Mouse (Mus musculus): Measurements from ENCODE around the gene Ahrr. TPM values are rescaled to one million over a fixed set of nuclear protein-coding genes. Genes with fewer than 3 reads are reported as not detected.

The Ahrr gene
- 2.2 and 3.4 TPM in 2 replicates for polyA plus RNA-seq (2015; fragmentation: Nextera tagmentation; extraction: Ambion mirVana)

- peaks cover 11% of the 10 kb centered on the region for H3K27me3 ChIP-seq
- no peak within 1 kb of the TSS for H3K9ac ChIP-seq
- peaks cover 7% of the 10 kb centered on the region for H3K4me1 ChIP-seq
- H3K36me3 ChIP-seq, result no peaks in the 10 kb centered on the region
- H3K4me3 ChIP-seq (replicated peaks), result peak within 1 kb of the TSS; percentile 34
- H3K27ac ChIP-seq (replicated peaks), result no peak within 1 kb of the TSS
- H3K9me3 ChIP-seq (replicated peaks), result no peaks in the 10 kb centered on the region
- under 1% methylated on average over 27 of the region's 27 CpGs for WGBS
- ATAC-seq (ENCODE audit: insufficient number of reproducible peaks, low FRiP score, low TSS enrichment, low read depth), result peak; percentile 34; the same call in 1 of the 2 replicates
- peak within 1 kb of the TSS; percentile 50 for H3K4me2 ChIP-seq (replicated peaks)
Observed at GRCm38 (mm10) chr13:74292167-74292566, at the start of gene Ahrr. Gene Ahrr, minus strand, starts transcription at chr13:74292331.

DNA sequence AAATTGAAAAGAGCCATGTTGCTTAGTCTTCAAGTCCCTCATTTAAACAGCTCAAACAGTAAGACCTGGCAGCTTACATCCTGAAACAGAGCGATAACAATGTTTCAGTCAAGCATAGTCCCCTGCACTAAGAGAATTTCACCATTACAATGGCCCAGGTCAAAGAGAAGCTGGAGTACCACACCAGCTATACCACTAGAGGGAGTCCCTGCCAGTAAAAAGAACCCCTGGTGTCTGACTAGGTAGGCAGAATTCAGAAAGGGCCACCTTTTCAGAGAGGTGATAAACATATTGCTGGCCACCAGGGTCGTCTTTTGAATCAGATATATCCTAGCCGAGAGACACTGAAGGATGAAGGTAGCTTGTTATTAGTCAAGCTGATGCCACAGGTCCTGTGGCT is 48.9 kb upstream of the Ahrr start:
- 54% methylated on average over 3 of the region's 3 CpGs for WGBS
- Histone ChIP-seq H3K4me1 (no peaks in the 10 kb centered on the region), H3K9me3 (replicated peaks) (no peaks in the 10 kb centered on the region), H3K36me3 (peaks cover 49% of the 10 kb centered on the region), H3K27me3 (no peaks in the 10 kb centered on the region), H3K4me2 (replicated peaks) (no peak overlapping the region), H3K4me3 (replicated peaks) (no peak overlapping the region), H3K27ac (replicated peaks) (no peak overlapping the region), H3K9ac (no peak overlapping the region)
- ATAC-seq (ENCODE audit: insufficient number of reproducible peaks, low FRiP score, low TSS enrichment, low read depth), result no peak

DNA sequence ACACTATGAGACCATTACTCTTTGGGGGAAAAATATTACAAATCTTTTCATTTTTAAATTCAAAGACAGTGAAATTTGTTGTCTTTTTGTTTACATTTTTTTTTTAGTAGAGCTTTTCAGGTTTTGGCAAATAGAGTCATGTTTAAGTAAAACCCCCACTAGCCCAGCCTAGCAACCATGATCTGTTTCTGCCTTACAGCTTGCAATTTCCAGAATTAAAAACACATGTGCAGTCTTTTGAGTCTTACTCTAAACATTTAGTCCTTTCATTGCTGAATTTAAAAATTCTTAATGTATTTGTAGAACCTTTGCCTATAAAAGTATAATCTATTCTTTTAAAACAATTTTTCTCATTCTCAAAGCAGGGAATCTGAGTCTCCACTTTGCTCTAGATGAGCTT is 37.2 kb upstream of the Ahrr start:
- H3K27me3 ChIP-seq, result no peaks in the 10 kb centered on the region
- 0 out of 2 replicates have a peak overlapping the region, but pooled peaks have one; percentile 67 for H3K27ac ChIP-seq (replicated peaks)
- H3K4me2 ChIP-seq (replicated peaks), result no peak overlapping the region
- H3K9ac ChIP-seq, result no peak overlapping the region
- no peaks in the 10 kb centered on the region for H3K9me3 ChIP-seq (replicated peaks)
- ATAC-seq (ENCODE audit: insufficient number of reproducible peaks, low FRiP score, low TSS enrichment, low read depth), result no peak
- peaks cover 72% of the 10 kb centered on the region for H3K36me3 ChIP-seq
- H3K4me1 ChIP-seq, result no peaks in the 10 kb centered on the region
- no peak overlapping the region for H3K4me3 ChIP-seq (replicated peaks)

DNA sequence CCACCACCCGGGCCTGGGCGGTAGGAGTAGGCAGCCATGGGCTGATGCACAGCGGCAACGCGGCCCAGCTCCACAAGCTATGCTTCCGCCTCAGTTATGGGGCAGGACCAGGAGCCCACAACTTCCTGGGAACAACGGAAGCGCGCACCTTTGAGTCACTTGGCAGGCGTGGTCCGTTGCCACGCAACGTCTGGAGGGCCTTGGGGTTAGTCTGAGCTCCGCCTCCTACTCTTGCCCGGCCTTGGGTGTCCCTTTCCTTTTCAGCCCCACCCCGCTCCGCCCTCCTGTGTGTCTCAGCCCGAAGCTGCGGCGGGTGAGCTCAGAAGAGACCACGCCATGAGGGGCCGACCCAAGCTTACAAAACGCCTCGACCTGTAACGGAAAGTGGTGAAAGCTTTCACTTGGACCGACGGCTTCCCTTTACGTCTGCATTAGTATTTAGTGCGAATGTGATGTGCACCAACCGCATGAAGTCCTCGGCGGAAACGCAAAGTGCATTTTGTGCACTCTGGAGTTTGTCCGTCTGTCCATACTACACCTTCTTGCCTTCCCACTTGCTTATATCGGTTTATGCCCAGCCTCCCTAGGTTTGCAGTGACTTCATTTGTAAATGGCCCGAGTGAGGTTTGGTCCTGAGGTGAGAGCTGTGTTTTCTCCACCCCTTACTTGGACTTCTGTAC is 25.2 kb upstream of the Ahrr start, which contains the start of gene Pdcd6:
TSS of gene Pdcd6 (minus strand) at position 411 of the 680 bp plus-strand sequence.
- peak within 1 kb of the TSS; percentile 86 for H3K27ac ChIP-seq (replicated peaks)
- H3K4me1 ChIP-seq, result 0 out of 2 replicates have a peak, but pooled peaks cover 9% of the 10 kb centered on the region
- peak within 1 kb of the TSS; percentile 92 for H3K4me3 ChIP-seq (replicated peaks)
- no peaks in the 10 kb centered on the region for H3K9me3 ChIP-seq (replicated peaks)
- WGBS, result 1% methylated on average over 36 of the region's 36 CpGs
- no peaks in the 10 kb centered on the region for H3K27me3 ChIP-seq
- H3K4me2 ChIP-seq (replicated peaks), result peak within 1 kb of the TSS; percentile 70
- H3K9ac ChIP-seq, result peak within 1 kb of the TSS; percentile 95
- peak; percentile 98 for ATAC-seq (ENCODE audit: insufficient number of reproducible peaks, low FRiP score, low TSS enrichment, low read depth)
- peaks cover 25% of the 10 kb centered on the region for H3K36me3 ChIP-seq

GRCm38 (mm10) chr13:74316789-74317169 is 24.6 kb upstream of the Ahrr start:
- H3K36me3 ChIP-seq, result peaks cover 19% of the 10 kb centered on the region
- no peak; the same call in 1 of the 2 replicates for ATAC-seq (ENCODE audit: insufficient number of reproducible peaks, low FRiP score, low TSS enrichment, low read depth)
- peak overlapping the region; percentile 70 for H3K4me2 ChIP-seq (replicated peaks)
- peak overlapping the region; percentile 92 for H3K4me3 ChIP-seq (replicated peaks)
- H3K9me3 ChIP-seq (replicated peaks), result no peaks in the 10 kb centered on the region
- H3K27me3 ChIP-seq, result no peaks in the 10 kb centered on the region
- 2% methylated on average over 15 of the region's 15 CpGs for WGBS
- peak overlapping the region; percentile 95 for H3K9ac ChIP-seq
- peak overlapping the region; percentile 86 for H3K27ac ChIP-seq (replicated peaks)
- 0 out of 2 replicates have a peak, but pooled peaks cover 9% of the 10 kb centered on the region for H3K4me1 ChIP-seq

DNA sequence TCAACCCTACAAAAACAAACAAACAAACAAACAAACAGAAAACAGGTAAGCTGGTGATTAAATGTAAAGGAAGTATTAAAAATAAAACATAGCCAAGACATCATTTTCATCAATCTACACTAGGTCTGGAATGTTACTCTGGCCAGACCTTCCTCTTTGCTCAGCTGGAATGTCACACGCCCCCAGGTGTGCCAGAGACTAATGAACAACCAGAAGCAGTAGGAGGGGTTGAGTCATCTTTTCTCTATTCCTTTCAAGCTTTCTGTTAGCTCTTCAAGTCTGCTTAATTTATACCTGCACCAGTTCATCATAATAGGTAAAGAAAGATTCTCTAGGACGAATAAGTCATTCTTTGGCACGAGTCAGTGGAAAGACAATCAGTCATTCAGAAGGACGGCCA is 24.3 kb upstream of the Ahrr start:
- ATAC-seq (ENCODE audit: insufficient number of reproducible peaks, low FRiP score, low TSS enrichment, low read depth), result no peak
- Histone ChIP-seq H3K9me3 (replicated peaks) (no peaks in the 10 kb centered on the region), H3K27me3 (no peaks in the 10 kb centered on the region), H3K9ac (peak overlapping the region; percentile 95), H3K4me1 (0 out of 2 replicates have a peak, but pooled peaks cover 9% of the 10 kb centered on the region), H3K4me3 (replicated peaks) (peak overlapping the region; percentile 92), H3K27ac (replicated peaks) (peak overlapping the region; percentile 86), H3K4me2 (replicated peaks) (peak overlapping the region; percentile 70), H3K36me3 (peaks cover 15% of the 10 kb centered on the region)
- WGBS, result 27% methylated on average over 4 of the region's 4 CpGs

DNA sequence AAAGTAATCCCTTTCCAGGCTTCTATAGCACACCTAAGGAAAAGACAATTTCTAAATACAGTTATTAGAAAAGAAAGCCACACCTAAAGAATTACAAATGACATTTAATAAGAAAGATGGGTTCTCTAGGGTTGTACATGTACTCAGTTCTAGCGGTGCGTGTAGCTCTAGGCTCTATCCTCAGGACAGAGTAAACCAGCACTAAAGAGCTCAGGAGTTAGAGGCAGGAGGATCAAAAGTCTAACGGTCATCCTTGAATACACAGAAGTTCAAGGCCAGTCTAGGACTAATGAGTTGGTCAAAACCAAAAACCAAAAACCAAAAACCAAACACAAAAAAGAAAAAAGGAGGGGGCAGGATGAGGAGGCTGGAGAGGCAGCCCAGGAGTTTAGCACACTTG is 22.5 kb upstream of the Ahrr start:
- Histone ChIP-seq H3K9ac (no peak overlapping the region), H3K4me2 (replicated peaks) (no peak overlapping the region), H3K4me1 (0 out of 2 replicates have a peak, but pooled peaks cover 9% of the 10 kb centered on the region), H3K27ac (replicated peaks) (no peak overlapping the region), H3K4me3 (replicated peaks) (no peak overlapping the region), H3K36me3 (peaks cover 22% of the 10 kb centered on the region), H3K27me3 (no peaks in the 10 kb centered on the region), H3K9me3 (replicated peaks) (no peaks in the 10 kb centered on the region)
- ATAC-seq (ENCODE audit: insufficient number of reproducible peaks, low FRiP score, low TSS enrichment, low read depth), result no peak
- 96% methylated on average over 3 of the region's 3 CpGs for WGBS

- H3K9ac ChIP-seq, result no peak overlapping the region
- H3K36me3 ChIP-seq, result peaks cover 70% of the 10 kb centered on the region
- H3K4me2 ChIP-seq (replicated peaks), result no peak overlapping the region
- H3K4me1 ChIP-seq, result no peaks in the 10 kb centered on the region
- no peaks in the 10 kb centered on the region for H3K27me3 ChIP-seq
- 94% methylated on average over 1 of the region's 1 CpGs for WGBS
- ATAC-seq (ENCODE audit: insufficient number of reproducible peaks, low FRiP score, low TSS enrichment, low read depth), result no peak
- no peak overlapping the region for H3K4me3 ChIP-seq (replicated peaks)
- no peak overlapping the region for H3K27ac ChIP-seq (replicated peaks)
- H3K9me3 ChIP-seq (replicated peaks), result no peaks in the 10 kb centered on the region
Observed at GRCm38 (mm10) chr13:74305780-74306179, 13.6 kb upstream of the Ahrr start.

- ATAC-seq (ENCODE audit: insufficient number of reproducible peaks, low FRiP score, low TSS enrichment, low read depth), result no peak
- Histone ChIP-seq H3K27ac (replicated peaks) (no peak overlapping the region), H3K4me1 (no peaks in the 10 kb centered on the region), H3K4me2 (replicated peaks) (no peak overlapping the region), H3K27me3 (no peaks in the 10 kb centered on the region), H3K9me3 (replicated peaks) (no peaks in the 10 kb centered on the region), H3K36me3 (peaks cover 66% of the 10 kb centered on the region), H3K9ac (no peak overlapping the region), H3K4me3 (replicated peaks) (no peak overlapping the region)
- 85% methylated on average over 6 of the region's 6 CpGs for whole genome bisulfite sequencing
Observed at GRCm38 (mm10) chr13:74305380-74305779, 13.2 kb upstream of the Ahrr start.

- Histone ChIP-seq H3K4me3 (replicated peaks) (no peak overlapping the region), H3K9ac (no peak overlapping the region), H3K27me3 (no peaks in the 10 kb centered on the region), H3K27ac (replicated peaks) (no peak overlapping the region), H3K4me2 (replicated peaks) (no peak overlapping the region), H3K36me3 (peaks cover 40% of the 10 kb centered on the region), H3K4me1 (no peaks in the 10 kb centered on the region), H3K9me3 (replicated peaks) (no peaks in the 10 kb centered on the region)
- 83% methylated on average over 10 of the region's 10 CpGs for WGBS
- ATAC-seq (ENCODE audit: insufficient number of reproducible peaks, low FRiP score, low TSS enrichment, low read depth), result no peak
Observed at GRCm38 (mm10) chr13:74302050-74303037, 10.2 kb upstream of the Ahrr start.

DNA sequence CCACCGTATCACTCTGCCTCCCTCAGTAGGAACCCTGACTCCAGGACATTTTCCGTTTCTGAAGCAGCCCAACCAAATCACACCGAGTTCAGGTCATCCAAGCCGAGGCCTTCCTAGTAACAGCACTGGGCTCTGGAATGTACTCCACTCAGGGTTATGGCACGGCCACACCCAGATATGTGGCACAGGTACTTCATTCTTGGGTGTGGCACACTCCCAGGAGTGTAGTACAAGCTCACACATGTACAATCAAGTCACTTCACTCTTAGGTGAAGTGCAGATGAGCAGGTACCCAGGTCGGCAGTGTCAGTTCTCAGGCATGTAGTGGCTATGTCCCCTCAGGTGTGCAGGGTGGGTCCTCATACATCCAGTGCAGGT is 9.5 kb upstream of the Ahrr start:
- Histone ChIP-seq H3K27ac (replicated peaks) (no peak overlapping the region), H3K4me3 (replicated peaks) (no peak overlapping the region), H3K4me1 (no peaks in the 10 kb centered on the region), H3K9me3 (replicated peaks) (no peaks in the 10 kb centered on the region), H3K9ac (no peak overlapping the region), H3K27me3 (no peaks in the 10 kb centered on the region), H3K4me2 (replicated peaks) (no peak overlapping the region), H3K36me3 (peaks cover 34% of the 10 kb centered on the region)
- peak; percentile 35; the same call in 1 of the 2 replicates for ATAC-seq (ENCODE audit: insufficient number of reproducible peaks, low FRiP score, low TSS enrichment, low read depth)
- 67% methylated on average over 6 of the region's 6 CpGs for WGBS
